Mouse (Mus musculus) embryonic facial prominence, embryonic 12.5 days (tissue): ENCODE data around the gene Tmem178b. TPM values are rescaled to one million over a fixed set of nuclear protein-coding genes. Genes with fewer than 3 reads are reported as not detected.

ENCODE experiments used
- ATAC-seq: fragments of 200-750 bp; cut with Nextera tagmentation; 2 replicates; pipeline ENCODE4 v1.8.0; 2017; ENCODE audit not compliant: insufficient number of reproducible peaks, insufficient read depth, low FRiP score, low TSS enrichment
- H3K27ac ChIP-seq: fragments of 300-500 bp; sonication (generic); 2 replicates; pipeline ENCODE4 v1.5.1; 2016; ENCODE audit warnings: mild to moderate bottlenecking
- H3K27me3 ChIP-seq: fragments of 300-500 bp; sonication (generic); 2 replicates; pipeline ENCODE4 v1.6.1; 2016; ENCODE audit warnings: mild to moderate bottlenecking, moderate library complexity
- H3K36me3 ChIP-seq: fragments of 300-500 bp; sonication (generic); 2 replicates; pipeline ENCODE4 v1.6.1; 2016; ENCODE audit warnings: mild to moderate bottlenecking
- H3K4me1 ChIP-seq: fragments of 300-500 bp; sonication (generic); 2 replicates; pipeline ENCODE4 v1.6.1; 2016
- H3K4me2 ChIP-seq: fragments of 300-500 bp; sonication (generic); replicated peaks from 2 replicates; pipeline ENCODE4 v1.6.1; 2016; ENCODE audit warnings: mild to moderate bottlenecking, moderate library complexity
- H3K4me3 ChIP-seq: fragments of 300-500 bp; sonication (generic); 2 replicates; pipeline ENCODE4 v1.5.1; 2016; ENCODE audit warnings: mild to moderate bottlenecking
- H3K9ac ChIP-seq: fragments of 300-500 bp; sonication (generic); 2 replicates; pipeline ENCODE4 v1.6.1; 2016; ENCODE audit warnings: mild to moderate bottlenecking, moderate library complexity
- H3K9me3 ChIP-seq: fragments of 300-500 bp; sonication (generic); 2 replicates; pipeline ENCODE4 v1.6.1; 2016; ENCODE audit warnings: mild to moderate bottlenecking, moderate library complexity
- WGBS: fragments of 180-500 bp; shearing (Covaris S2); methylation state at CpG from one replicate; pipeline ENCODE4 v1.1.7; 2016; 5-methylcytosine and 5-hydroxymethylcytosine counted together
- polyA plus RNA-seq: library from polyadenylated mRNA; unstranded; fragments of >200 nt; fragmentation: Nextera tagmentation; extraction: Ambion mirVana; gene quantifications from 2 replicates; pipeline ENCODE4 v1.2.1, GENCODE M21; 2016

The Tmem178b gene
- polyA plus RNA-seq, 1 experiment from 2014 or later, result 2.2 TPM

DNA sequence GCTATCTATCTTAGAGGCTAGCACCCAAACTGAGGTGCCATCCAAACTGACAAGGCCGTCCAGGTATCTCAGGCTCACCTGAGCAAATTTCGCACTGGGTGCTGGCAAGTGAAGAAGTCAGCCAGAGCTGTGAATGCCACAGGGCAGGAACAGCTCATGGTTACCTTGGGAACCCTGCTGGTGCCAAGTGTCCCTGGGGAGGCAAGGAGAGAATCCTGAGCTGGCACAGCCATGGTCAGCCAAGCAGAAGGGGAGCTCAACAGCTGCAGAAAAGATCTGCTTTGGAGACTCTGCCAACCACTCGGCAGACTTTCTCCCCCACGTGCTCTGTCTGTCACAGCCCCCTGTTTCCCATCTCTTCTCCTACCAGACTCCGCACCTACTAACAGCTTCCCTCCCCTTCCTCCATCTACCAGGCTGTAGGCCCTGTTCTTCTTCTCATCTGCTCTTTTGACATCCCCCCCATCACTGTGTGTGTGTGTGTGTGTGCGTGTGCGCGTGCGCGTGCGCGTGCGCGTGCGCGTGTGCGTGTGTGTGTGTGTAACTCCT is 374.4 kb downstream of the Tmem178b start:
- H3K36me3 ChIP-seq, result no peaks in the 10 kb centered on the region
- no peaks in the 10 kb centered on the region for H3K27me3 ChIP-seq
- H3K27ac ChIP-seq, result no peak overlapping the region
- no peak overlapping the region for H3K4me2 ChIP-seq
- H3K4me3 ChIP-seq, result no peak overlapping the region
- no peak for ATAC-seq
- WGBS, result 92% methylated on average over 17 of the region's 17 CpGs
- no peaks in the 10 kb centered on the region for H3K4me1 ChIP-seq
- H3K9ac ChIP-seq, result no peak overlapping the region
- no peaks in the 10 kb centered on the region for H3K9me3 ChIP-seq

GRCm38 (mm10) chr6:40249939-40250338 is 376.9 kb downstream of the Tmem178b start:
- Histone ChIP-seq H3K9me3 (no peaks in the 10 kb centered on the region), H3K27me3 (no peaks in the 10 kb centered on the region), H3K4me3 (no peak overlapping the region), H3K4me1 (no peaks in the 10 kb centered on the region), H3K27ac (no peak overlapping the region), H3K9ac (no peak overlapping the region), H3K4me2 (no peak overlapping the region), H3K36me3 (no peaks in the 10 kb centered on the region)
- ATAC-seq, result no peak

GRCm38 (mm10) chr6:40263687-40264086 is 390.6 kb downstream of the Tmem178b start:
- no peak overlapping the region for H3K4me3 ChIP-seq
- no peaks in the 10 kb centered on the region for H3K36me3 ChIP-seq
- no peaks in the 10 kb centered on the region for H3K4me1 ChIP-seq
- H3K4me2 ChIP-seq, result no peak overlapping the region
- H3K9me3 ChIP-seq, result no peaks in the 10 kb centered on the region
- no peaks in the 10 kb centered on the region for H3K27me3 ChIP-seq
- no peak overlapping the region for H3K9ac ChIP-seq
- no peak for ATAC-seq
- H3K27ac ChIP-seq, result no peak overlapping the region
- WGBS, result 95% methylated on average over 1 of the region's 1 CpGs

DNA sequence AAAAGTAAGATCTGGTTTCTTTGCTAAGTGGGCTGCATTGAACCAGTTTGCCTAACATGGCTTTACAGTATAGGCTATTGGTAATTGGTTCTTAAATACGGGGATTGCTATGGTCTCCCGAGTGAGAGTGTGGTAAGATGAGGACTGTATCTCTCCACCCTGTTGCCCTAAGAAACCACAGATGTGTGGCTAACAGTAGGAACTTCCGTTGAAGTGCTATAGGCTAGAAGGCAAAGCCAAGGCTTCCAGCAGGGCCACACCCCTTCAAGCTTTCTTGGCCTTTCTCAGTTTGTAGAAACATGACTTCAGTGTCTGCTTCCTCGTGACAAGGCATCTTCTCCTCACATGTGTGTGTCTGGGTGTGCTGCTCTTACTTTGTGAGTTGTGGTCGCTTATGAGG is 427.6 kb downstream of the Tmem178b start:
- Histone ChIP-seq H3K36me3 (no peaks in the 10 kb centered on the region), H3K4me1 (no peaks in the 10 kb centered on the region), H3K4me2 (no peak overlapping the region), H3K9me3 (no peaks in the 10 kb centered on the region), H3K9ac (no peak overlapping the region), H3K27ac (no peak overlapping the region), H3K4me3 (no peak overlapping the region), H3K27me3 (no peaks in the 10 kb centered on the region)
- no peak for ATAC-seq
- WGBS, result 72% methylated on average over 5 of the region's 5 CpGs

GRCm38 (mm10) chr6:40303379-40303778 is 430.3 kb downstream of the Tmem178b start:
- Histone ChIP-seq H3K9me3 (no peaks in the 10 kb centered on the region), H3K4me2 (no peak overlapping the region), H3K27ac (no peak overlapping the region), H3K4me3 (no peak overlapping the region), H3K27me3 (no peaks in the 10 kb centered on the region), H3K9ac (no peak overlapping the region), H3K36me3 (no peaks in the 10 kb centered on the region), H3K4me1 (no peaks in the 10 kb centered on the region)
- 13% methylated on average over 6 of the region's 6 CpGs for WGBS
- ATAC-seq, result no peak

Other genes with a start within 250 kb of the Tmem178b start
- gene Braf, start 147.8 kb upstream of the Tmem178b start, polyA plus RNA-seq, result 18.6 and 18.9 TPM in 2 replicates
- gene Mrps33, start 62.3 kb upstream of the Tmem178b start, polyA plus RNA-seq, result 215 and 223 TPM in 2 replicates